Mouse (Mus musculus): ENCODE measurements at regions not wholly inside any gene's neighbourhood (a gene's known extent, or its start where the extent isn't known, plus 50 kb on each side); places are given as distances from the start of the nearest gene placed in this dataset.

- TF ChIP-seq POU5F1 (IDR thresholded peaks at IDR 0.05; ENCODE audit: borderline replicate concordance, low read length) (no peak), CTCF (conservative IDR thresholded peaks at IDR 0.05; ENCODE audit: low read length) (no peak), NANOG (IDR thresholded peaks at IDR 0.05; ENCODE audit: borderline replicate concordance, low read length) (no peak)
- H3K9me3 ChIP-seq (ENCODE audit: low read length), result no peaks in the 10 kb centered on the region
- H3K4me1 ChIP-seq (replicated peaks; ENCODE audit: low read depth, low read length), result peaks cover 37% of the 10 kb centered on the region
- no peak overlapping the region for H3K4me3 ChIP-seq (replicated peaks; ENCODE audit: low read length)
- H3K27me3 ChIP-seq (ENCODE audit: insufficient read depth, low read length), result no peaks in the 10 kb centered on the region
- no peaks in the 10 kb centered on the region for H3K36me3 ChIP-seq (ENCODE audit: insufficient read depth, low read length)
Observed at GRCm38 (mm10) chr7:73644362-73644904, 95.7 kb upstream of the Fam174b start.

GRCm38 (mm10) chr7:73643993-73644335 lies 96.1 kb upstream of the Fam174b start:
- TF ChIP-seq CTCF (conservative IDR thresholded peaks at IDR 0.05; ENCODE audit: low read length) (no peak), NANOG (IDR thresholded peaks at IDR 0.05; ENCODE audit: borderline replicate concordance, low read length) (no peak), POU5F1 (IDR thresholded peaks at IDR 0.05; ENCODE audit: borderline replicate concordance, low read length) (no peak)
- Histone ChIP-seq H3K36me3 (ENCODE audit: insufficient read depth, low read length) (no peaks in the 10 kb centered on the region), H3K4me3 (replicated peaks; ENCODE audit: low read length) (no peak overlapping the region), H3K4me1 (replicated peaks; ENCODE audit: low read depth, low read length) (peaks cover 37% of the 10 kb centered on the region), H3K9me3 (ENCODE audit: low read length) (no peaks in the 10 kb centered on the region), H3K27me3 (ENCODE audit: insufficient read depth, low read length) (no peaks in the 10 kb centered on the region)

GRCm38 (mm10) chr7:73643306-73643992 lies 96.7 kb upstream of the Fam174b start:
- no peaks in the 10 kb centered on the region for H3K36me3 ChIP-seq (ENCODE audit: insufficient read depth, low read length)
- H3K4me3 ChIP-seq (replicated peaks; ENCODE audit: low read length), result no peak overlapping the region
- TF ChIP-seq POU5F1 (IDR thresholded peaks at IDR 0.05; ENCODE audit: borderline replicate concordance, low read length), result no peak
- TF ChIP-seq NANOG (IDR thresholded peaks at IDR 0.05; ENCODE audit: borderline replicate concordance, low read length), result no peak
- TF ChIP-seq CTCF (conservative IDR thresholded peaks at IDR 0.05; ENCODE audit: low read length), result no peak
- peaks cover 37% of the 10 kb centered on the region for H3K4me1 ChIP-seq (replicated peaks; ENCODE audit: low read depth, low read length)
- H3K27me3 ChIP-seq (ENCODE audit: insufficient read depth, low read length), result no peaks in the 10 kb centered on the region
- no peaks in the 10 kb centered on the region for H3K9me3 ChIP-seq (ENCODE audit: low read length)

GRCm38 (mm10) chr7:73640194-73640593 lies 98.6 kb upstream of the Chd2 start:
- Histone ChIP-seq H3K9me3 (ENCODE audit: low read length) (no peaks in the 10 kb centered on the region), H3K27me3 (ENCODE audit: insufficient read depth, low read length) (no peaks in the 10 kb centered on the region), H3K4me1 (replicated peaks; ENCODE audit: low read depth, low read length) (peaks cover 30% of the 10 kb centered on the region), H3K36me3 (ENCODE audit: insufficient read depth, low read length) (no peaks in the 10 kb centered on the region), H3K4me3 (replicated peaks; ENCODE audit: low read length) (no peak overlapping the region)
- TF ChIP-seq NANOG (IDR thresholded peaks at IDR 0.05; ENCODE audit: borderline replicate concordance, low read length), result no peak
- TF ChIP-seq POU5F1 (IDR thresholded peaks at IDR 0.05; ENCODE audit: borderline replicate concordance, low read length), result no peak
- TF ChIP-seq CTCF (conservative IDR thresholded peaks at IDR 0.05; ENCODE audit: low read length), result no peak

- Histone ChIP-seq H3K4me3 (replicated peaks; ENCODE audit: low read length) (no peak overlapping the region), H3K9me3 (ENCODE audit: low read length) (no peaks in the 10 kb centered on the region), H3K36me3 (ENCODE audit: insufficient read depth, low read length) (no peaks in the 10 kb centered on the region), H3K27me3 (ENCODE audit: insufficient read depth, low read length) (no peaks in the 10 kb centered on the region), H3K4me1 (replicated peaks; ENCODE audit: low read depth, low read length) (peaks cover 10% of the 10 kb centered on the region)
- TF ChIP-seq NANOG (IDR thresholded peaks at IDR 0.05; ENCODE audit: borderline replicate concordance, low read length), result no peak
- no peak for TF ChIP-seq CTCF (conservative IDR thresholded peaks at IDR 0.05; ENCODE audit: low read length)
- no peak for TF ChIP-seq POU5F1 (IDR thresholded peaks at IDR 0.05; ENCODE audit: borderline replicate concordance, low read length)
Observed at GRCm38 (mm10) chr7:73637810-73638125, 96.1 kb upstream of the Chd2 start.

- H3K36me3 ChIP-seq (ENCODE audit: insufficient read depth, low read length), result no peaks in the 10 kb centered on the region
- peaks cover 10% of the 10 kb centered on the region for H3K4me1 ChIP-seq (replicated peaks; ENCODE audit: low read depth, low read length)
- H3K27me3 ChIP-seq (ENCODE audit: insufficient read depth, low read length), result no peaks in the 10 kb centered on the region
- TF ChIP-seq NANOG (IDR thresholded peaks at IDR 0.05; ENCODE audit: borderline replicate concordance, low read length) (no peak), POU5F1 (IDR thresholded peaks at IDR 0.05; ENCODE audit: borderline replicate concordance, low read length) (no peak), CTCF (conservative IDR thresholded peaks at IDR 0.05; ENCODE audit: low read length) (no peak)
- no peaks in the 10 kb centered on the region; the same call in 1 of the 2 replicates for H3K9me3 ChIP-seq (ENCODE audit: low read length)
- no peak overlapping the region for H3K4me3 ChIP-seq (replicated peaks; ENCODE audit: low read length)
Observed at GRCm38 (mm10) chr7:73637101-73637809, 95.6 kb upstream of the Chd2 start.

GRCm38 (mm10) chr7:73635422-73635821 lies 93.8 kb upstream of the Chd2 start:
- Histone ChIP-seq H3K4me3 (replicated peaks; ENCODE audit: low read length) (no peak overlapping the region), H3K4me1 (replicated peaks; ENCODE audit: low read depth, low read length) (peaks cover 10% of the 10 kb centered on the region), H3K27me3 (ENCODE audit: insufficient read depth, low read length) (no peaks in the 10 kb centered on the region), H3K36me3 (ENCODE audit: insufficient read depth, low read length) (no peaks in the 10 kb centered on the region), H3K9me3 (ENCODE audit: low read length) (no peaks in the 10 kb centered on the region; the same call in 1 of the 2 replicates)
- TF ChIP-seq NANOG (IDR thresholded peaks at IDR 0.05; ENCODE audit: borderline replicate concordance, low read length) (no peak), CTCF (conservative IDR thresholded peaks at IDR 0.05; ENCODE audit: low read length) (no peak), POU5F1 (IDR thresholded peaks at IDR 0.05; ENCODE audit: borderline replicate concordance, low read length) (no peak)

GRCm38 (mm10) chr7:73630790-73631189 lies 89.2 kb upstream of the Chd2 start:
- Histone ChIP-seq H3K4me3 (replicated peaks; ENCODE audit: low read length) (no peak overlapping the region), H3K27me3 (ENCODE audit: insufficient read depth, low read length) (no peaks in the 10 kb centered on the region), H3K36me3 (ENCODE audit: insufficient read depth, low read length) (no peaks in the 10 kb centered on the region), H3K4me1 (replicated peaks; ENCODE audit: low read depth, low read length) (peaks cover 51% of the 10 kb centered on the region), H3K9me3 (ENCODE audit: low read length) (no peaks in the 10 kb centered on the region; the same call in 1 of the 2 replicates)
- TF ChIP-seq NANOG (IDR thresholded peaks at IDR 0.05; ENCODE audit: borderline replicate concordance, low read length) (peak; percentile 77), POU5F1 (IDR thresholded peaks at IDR 0.05; ENCODE audit: borderline replicate concordance, low read length) (no peak)
